Mouse (Mus musculus) heart, adult 11 months (tissue): Measurements from ENCODE around the gene Cnih3.

Source experiments
- DNase-seq: peaks from one replicate; pipeline ENCODE4 v3.0.0; 2022

The Cnih3 gene

GRCm38 (mm10) chr1:181459431-181460105 lies 107.1 kb downstream of the Cnih3 start:
- DNase-seq: no peak

- no peak for DNase-seq
These were observed 107.9 kb downstream of the Cnih3 start for GRCm38 (mm10) chr1:181460283-181460682.

GRCm38 (mm10) chr1:181461484-181461883 lies 109.1 kb downstream of the Cnih3 start:
- peak; percentile 90 for DNase-seq

GRCm38 (mm10) chr1:181462051-181462905 lies 109.8 kb downstream of the Cnih3 start:
- DNase-seq: no peak

GRCm38 (mm10) chr1:181462906-181463179 lies 110.4 kb downstream of the Cnih3 start:
- DNase-seq: no peak

- no peak for DNase-seq
These were observed 112.6 kb downstream of the Cnih3 start for GRCm38 (mm10) chr1:181465027-181465426.

- DNase-seq: no peak
These were observed 113.6 kb downstream of the Cnih3 start for GRCm38 (mm10) chr1:181466040-181466439.

- DNase-seq: no peak
These were observed 114.3 kb downstream of the Cnih3 start for GRCm38 (mm10) chr1:181466601-181467320.

- DNase-seq: no peak
These were observed 114.9 kb downstream of the Cnih3 start for GRCm38 (mm10) chr1:181467321-181467670.

GRCm38 (mm10) chr1:181469415-181469814 lies 117.0 kb downstream of the Cnih3 start:
- DNase-seq: no peak

- peak; percentile 83 for DNase-seq
These were observed 123.7 kb downstream of the Cnih3 start for GRCm38 (mm10) chr1:181476141-181476540.

- peak; percentile 35 for DNase-seq
These were observed 124.1 kb downstream of the Cnih3 start for GRCm38 (mm10) chr1:181476557-181476956.

GRCm38 (mm10) chr1:181484696-181485095 lies 132.3 kb downstream of the Cnih3 start:
- DNase-seq: peak; percentile 82

GRCm38 (mm10) chr1:181503471-181503870 lies 151.0 kb downstream of the Cnih3 start:
- peak; percentile 52 for DNase-seq

- peak; percentile 76 for DNase-seq
These were observed 152.9 kb downstream of the Cnih3 start for GRCm38 (mm10) chr1:181505367-181505766.
